ENCODE assay signal across 13 mouse cellular contexts in genomic region chr3:127871575-127871974, GRCm38 (mm10). TPM values are rescaled to one million over a fixed set of nuclear protein-coding genes. Genes with fewer than 3 reads are reported as not detected.
DNase-seq lines count a peak whose midpoint lies in the region; ATAC-seq and TF ChIP-seq lines count a peak whose summit lies in the region.
"Had no signal": no experiment of that assay in that cellular context is flagged by ENCODE, and none has a peak within 500 bp of the region (broad histone marks: within the 10 kb centered on the region; RNA-seq: fewer than 3 reads in every experiment).

No protein-coding gene starts in this region.

- intact Hi-C loops in heart, postnatal 10 days (cut with DNase I): no loop called here

- no peak for TF ChIP-seq EP300 in lung, postnatal 0 days (IDR thresholded peaks at IDR 0.05)

- 81% methylated on average over 9 of the region's 9 CpGs for WGBS in hindbrain, embryonic 12.5 days
- WGBS in hindbrain, embryonic 10.5 days: 87% methylated on average over 9 of the region's 9 CpGs
- 33% methylated on average over 9 of the region's 9 CpGs for WGBS in lung, postnatal 0 days

- H3K4me3 ChIP-seq in hindbrain, embryonic 12.5 days: no peak overlapping the region
- H3K4me3 ChIP-seq in hindbrain, embryonic 10.5 days: no peak overlapping the region
- no peak overlapping the region for H3K4me3 ChIP-seq in lung, postnatal 0 days (ENCODE audit: low read depth, low read length)
- H3K4me3 ChIP-seq: limb, embryonic 12.5 days; megakaryocyte, embryonic 14.5 days; midbrain, embryonic 15.5 days had no signal

- no peaks in the 10 kb centered on the region for H3K9me3 ChIP-seq in hindbrain, embryonic 12.5 days (replicated peaks)
- no peaks in the 10 kb centered on the region for H3K9me3 ChIP-seq in hindbrain, embryonic 10.5 days
- no peaks in the 10 kb centered on the region for H3K9me3 ChIP-seq in lung, postnatal 0 days (ENCODE audit: low read length)
- H3K9me3 ChIP-seq: limb, embryonic 12.5 days; midbrain, embryonic 15.5 days had no signal

- H3K4me1 ChIP-seq in hindbrain, embryonic 12.5 days: peaks cover 5% of the 10 kb centered on the region; the same call in 1 of the 2 replicates
- H3K4me1 ChIP-seq in hindbrain, embryonic 10.5 days (replicated peaks): peaks cover 18% of the 10 kb centered on the region
- no peaks in the 10 kb centered on the region; the same call in 1 of the 2 replicates for H3K4me1 ChIP-seq in lung, postnatal 0 days (ENCODE audit: insufficient read depth, low read depth, low read length)
- H3K4me1 ChIP-seq: limb, embryonic 12.5 days had no signal

- no peak for DNase-seq in hindbrain, embryonic 10.5 days (ENCODE audit: low spot score)
- no peak for DNase-seq in lung, postnatal 0 days (ENCODE audit: low spot score)
- no peak for DNase-seq in lung, postnatal 36 days
- peak; percentile 16 to 26 for DNase-seq in heart, postnatal 10 days
- peak; percentile 17 for DNase-seq in lung, postnatal 14 days
- DNase-seq: cerebellum, postnatal 14 days; embryo, embryonic 11 days had no signal

- H3K36me3 ChIP-seq in hindbrain, embryonic 12.5 days: no peaks in the 10 kb centered on the region
- H3K36me3 ChIP-seq in hindbrain, embryonic 10.5 days: no peaks in the 10 kb centered on the region
- H3K36me3 ChIP-seq in lung, postnatal 0 days (ENCODE audit: insufficient read depth, low read length): no peaks in the 10 kb centered on the region
- H3K36me3 ChIP-seq: limb, embryonic 12.5 days; midbrain, embryonic 15.5 days had no signal

- no peak overlapping the region for H3K4me2 ChIP-seq in hindbrain, embryonic 12.5 days (replicated peaks)
- H3K4me2 ChIP-seq in lung, postnatal 0 days (replicated peaks; ENCODE audit: low read depth, low read length): no peak overlapping the region
- H3K4me2 ChIP-seq: limb, embryonic 12.5 days; midbrain, embryonic 15.5 days had no signal

- H3K9ac ChIP-seq in hindbrain, embryonic 12.5 days: no peak overlapping the region
- H3K9ac ChIP-seq in lung, postnatal 0 days (replicated peaks; ENCODE audit: low read depth): no peak overlapping the region
- H3K9ac ChIP-seq: limb, embryonic 12.5 days; liver, embryonic 14.5 days; midbrain, embryonic 15.5 days had no signal

- 0 out of 2 replicates have a peak overlapping the region, but pooled peaks have one; percentile 35 for H3K27ac ChIP-seq in hindbrain, embryonic 12.5 days
- H3K27ac ChIP-seq in hindbrain, embryonic 10.5 days: no peak overlapping the region
- 0 out of 2 replicates have a peak overlapping the region, but pooled peaks have one; percentile 26 for H3K27ac ChIP-seq in lung, postnatal 0 days (ENCODE audit: low read length)
- H3K27ac ChIP-seq: limb, embryonic 12.5 days; liver, embryonic 14.5 days; midbrain, embryonic 15.5 days had no signal

- TF ChIP-seq CTCF in lung, postnatal 0 days (IDR thresholded peaks at IDR 0.05): no peak

- no peaks in the 10 kb centered on the region for H3K27me3 ChIP-seq in hindbrain, embryonic 12.5 days
- no peaks in the 10 kb centered on the region for H3K27me3 ChIP-seq in hindbrain, embryonic 10.5 days (ENCODE audit: insufficient read depth, poor library complexity, severe bottlenecking)
- no peaks in the 10 kb centered on the region for H3K27me3 ChIP-seq in lung, postnatal 0 days (replicated peaks; ENCODE audit: insufficient read depth, low read length)
- H3K27me3 ChIP-seq: limb, embryonic 12.5 days; megakaryocyte, embryonic 14.5 days; midbrain, embryonic 15.5 days had no signal

- ATAC-seq in hindbrain, embryonic 12.5 days (ENCODE audit: low FRiP score): no peak
- ATAC-seq in lung, postnatal 0 days: peak; percentile 32; the same call in 1 of the 2 replicates
- ATAC-seq in cerebellum, adult (ENCODE audit: insufficient number of reproducible peaks, low FRiP score, low TSS enrichment): no peak
- ATAC-seq: midbrain, embryonic 15.5 days had no signal

RNA-seq across cellular contexts. Expression of gene Fam241a, which starts 24.5 kb away (rescaled TPM):
- polyA plus RNA-seq in hindbrain, embryonic 12.5 days (2016; fragmentation: Nextera tagmentation; extraction: Ambion mirVana): 12.0 and 12.7 TPM in 2 replicates
- 4.6 and 7.1 TPM in 2 replicates for polyA plus RNA-seq in hindbrain, embryonic 10.5 days (2016; fragmentation: Nextera tagmentation; extraction: Ambion mirVana)
- polyA plus RNA-seq in lung, postnatal 0 days (2015; fragmentation: Nextera tagmentation; extraction: Ambion mirVana): 22.5 and 23.1 TPM in 2 replicates
- 1 to 10 TPM; 7.8 to 8.3 TPM for total RNA-seq in heart, postnatal 10 days (2021)

RNA-seq across cellular contexts. Expression of gene Ap1ar, which starts 34.3 kb away (rescaled TPM):
- 80.8 and 83.8 TPM in 2 replicates for polyA plus RNA-seq in hindbrain, embryonic 12.5 days (2016; fragmentation: Nextera tagmentation; extraction: Ambion mirVana)
- polyA plus RNA-seq in hindbrain, embryonic 10.5 days (2016; fragmentation: Nextera tagmentation; extraction: Ambion mirVana): 56.0 and 60.8 TPM in 2 replicates
- 24.7 and 25.7 TPM in 2 replicates for polyA plus RNA-seq in lung, postnatal 0 days (2015; fragmentation: Nextera tagmentation; extraction: Ambion mirVana)
- 10 to 100 TPM; 18.1 to 18.9 TPM for total RNA-seq in heart, postnatal 10 days (2021)

Comparison
In these comparisons a context has a peak if more than half of its experiments do, and no peak if none do; other contexts are left out.
1. DNase-seq: peak in heart, postnatal 10 days (2 of 2) and lung, postnatal 14 days (single experiment); none in hindbrain, embryonic 10.5 days (single experiment), lung, postnatal 0 days (single experiment) and lung, postnatal 36 days (single experiment).